Mouse (Mus musculus) neural tube, embryonic 15.5 days (tissue): ENCODE data around the gene Tpcn1. TPM values are rescaled to one million over a fixed set of nuclear protein-coding genes. Genes with fewer than 3 reads are reported as not detected.

ENCODE experiments used
- ATAC-seq: fragments of 200-750 bp; cut with Nextera tagmentation; 2 replicates; pipeline ENCODE4 v1.8.0; 2017; ENCODE audit warnings: mild to moderate bottlenecking, moderate TSS enrichment, moderate library complexity; ENCODE audit not compliant: low FRiP score
- H3K27ac ChIP-seq: fragments of 300-500 bp; sonication (generic); replicated peaks from 2 replicates; pipeline ENCODE4 v1.5.1; 2015; ENCODE audit warnings: mild to moderate bottlenecking, inconsistent platforms
- H3K27me3 ChIP-seq: fragments of 300-500 bp; sonication (generic); replicated peaks from 2 replicates; pipeline ENCODE4 v1.6.1; 2015; ENCODE audit warnings: inconsistent platforms
- H3K36me3 ChIP-seq: fragments of 300-500 bp; sonication (generic); 2 replicates; pipeline ENCODE4 v1.6.1; 2015; ENCODE audit warnings: inconsistent platforms
- H3K4me1 ChIP-seq: fragments of 300-500 bp; sonication (generic); 2 replicates; pipeline ENCODE4 v1.6.1; 2015; ENCODE audit warnings: inconsistent platforms
- H3K4me2 ChIP-seq: fragments of 300-500 bp; sonication (generic); 2 replicates; pipeline ENCODE4 v1.6.1; 2015; ENCODE audit warnings: inconsistent platforms, mild to moderate bottlenecking, moderate library complexity
- H3K4me3 ChIP-seq: fragments of 300-500 bp; sonication (generic); replicated peaks from 2 replicates; pipeline ENCODE4 v1.5.1; 2015; ENCODE audit warnings: mild to moderate bottlenecking, inconsistent platforms
- H3K9ac ChIP-seq: fragments of 300-500 bp; sonication (generic); replicated peaks from 2 replicates; pipeline ENCODE4 v1.6.1; 2015; ENCODE audit warnings: mild to moderate bottlenecking, inconsistent platforms
- H3K9me3 ChIP-seq: fragments of 300-500 bp; sonication (generic); replicated peaks from 2 replicates; pipeline ENCODE4 v1.6.1; 2016; ENCODE audit warnings: inconsistent platforms
- WGBS: fragments of 180-500 bp; shearing (Covaris S2); methylation state at CpG from one replicate; pipeline ENCODE4 v1.1.7; 2015; ENCODE audit warnings: mixed read lengths; 5-methylcytosine and 5-hydroxymethylcytosine counted together
- polyA plus RNA-seq: library from polyadenylated mRNA; unstranded; fragments of >200 nt; fragmentation: Nextera tagmentation; extraction: Ambion mirVana; gene quantifications from 2 replicates; pipeline ENCODE4 v1.2.1, GENCODE M21; 2015

The Tpcn1 gene
- polyA plus RNA-seq, 1 experiment from 2014 or later, result 20.9 TPM

DNA sequence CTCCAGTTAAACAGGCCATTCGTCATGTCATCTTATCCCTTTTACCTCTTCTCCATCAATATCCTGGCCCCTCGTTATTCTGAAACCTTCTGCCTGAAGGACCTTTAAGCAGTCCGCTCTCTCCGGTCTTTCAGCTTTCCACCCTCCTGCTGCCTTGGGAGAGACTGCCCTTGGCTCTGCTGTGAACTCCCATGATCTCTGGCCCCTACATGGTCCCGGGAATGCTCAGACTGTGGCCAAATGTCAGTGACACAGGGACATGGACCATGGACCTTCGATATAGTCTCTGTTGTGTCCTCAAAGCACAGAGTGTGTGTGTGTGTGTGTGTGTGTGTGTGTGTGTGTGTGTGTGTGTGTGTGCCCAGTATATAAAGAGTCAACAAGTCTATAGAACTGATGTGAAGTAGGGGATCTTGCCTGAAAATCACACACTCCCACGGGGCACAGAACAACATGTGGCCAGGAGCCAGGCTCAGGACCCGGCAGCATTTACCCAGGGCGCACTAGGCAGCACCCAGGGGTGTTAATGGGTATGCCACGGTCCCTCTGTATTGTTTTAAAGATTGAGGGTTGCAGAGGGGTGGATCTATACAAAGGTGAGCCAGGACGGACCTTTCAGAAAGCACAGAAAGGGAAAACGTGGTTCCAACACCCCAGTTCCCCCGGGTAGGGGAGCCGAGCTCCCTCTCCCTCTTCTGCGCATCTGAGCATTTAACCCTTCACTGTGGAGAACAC is 23.1 kb downstream of the Tpcn1 start:
- no peak overlapping the region for H3K4me3 ChIP-seq
- peak overlapping the region; percentile 92 for H3K27ac ChIP-seq
- 0 out of 2 replicates have a peak overlapping the region, but pooled peaks have one; percentile 23 for H3K9ac ChIP-seq
- H3K27me3 ChIP-seq, result no peaks in the 10 kb centered on the region
- peaks cover 84% of the 10 kb centered on the region for H3K4me1 ChIP-seq
- no peak for ATAC-seq
- no peaks in the 10 kb centered on the region for H3K36me3 ChIP-seq
- H3K4me2 ChIP-seq, result peak overlapping the region; percentile 5; the same call in 1 of the 2 replicates
- H3K9me3 ChIP-seq, result no peaks in the 10 kb centered on the region
- WGBS, result 25% methylated on average over 15 of the region's 15 CpGs

DNA sequence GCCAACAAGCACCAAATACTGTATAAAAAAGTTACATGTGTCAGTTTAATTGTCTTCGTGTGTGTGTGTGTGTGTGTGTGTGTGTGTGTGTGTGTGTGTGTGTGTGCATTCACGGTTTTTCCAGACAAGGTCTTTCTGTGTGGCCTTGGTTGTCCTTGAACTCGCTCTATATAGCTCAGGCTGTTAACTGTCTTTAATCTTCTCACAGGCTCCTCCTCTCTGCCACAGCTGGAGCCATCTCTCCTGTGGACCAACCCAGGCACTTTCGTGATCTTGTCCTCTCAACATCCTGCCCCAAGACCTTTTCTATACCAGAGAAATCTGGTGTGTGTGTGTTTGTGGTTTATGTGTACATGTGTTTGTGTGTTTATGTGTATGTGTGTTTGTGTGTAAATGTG is 24.6 kb downstream of the Tpcn1 start:
- Histone ChIP-seq H3K36me3 (no peaks in the 10 kb centered on the region), H3K4me2 (no peak overlapping the region), H3K9me3 (no peaks in the 10 kb centered on the region), H3K27ac (peak overlapping the region; percentile 92), H3K9ac (no peak overlapping the region), H3K4me3 (no peak overlapping the region), H3K27me3 (no peaks in the 10 kb centered on the region), H3K4me1 (peaks cover 80% of the 10 kb centered on the region)
- no peak for ATAC-seq
- WGBS, result 38% methylated on average over 4 of the region's 4 CpGs

DNA sequence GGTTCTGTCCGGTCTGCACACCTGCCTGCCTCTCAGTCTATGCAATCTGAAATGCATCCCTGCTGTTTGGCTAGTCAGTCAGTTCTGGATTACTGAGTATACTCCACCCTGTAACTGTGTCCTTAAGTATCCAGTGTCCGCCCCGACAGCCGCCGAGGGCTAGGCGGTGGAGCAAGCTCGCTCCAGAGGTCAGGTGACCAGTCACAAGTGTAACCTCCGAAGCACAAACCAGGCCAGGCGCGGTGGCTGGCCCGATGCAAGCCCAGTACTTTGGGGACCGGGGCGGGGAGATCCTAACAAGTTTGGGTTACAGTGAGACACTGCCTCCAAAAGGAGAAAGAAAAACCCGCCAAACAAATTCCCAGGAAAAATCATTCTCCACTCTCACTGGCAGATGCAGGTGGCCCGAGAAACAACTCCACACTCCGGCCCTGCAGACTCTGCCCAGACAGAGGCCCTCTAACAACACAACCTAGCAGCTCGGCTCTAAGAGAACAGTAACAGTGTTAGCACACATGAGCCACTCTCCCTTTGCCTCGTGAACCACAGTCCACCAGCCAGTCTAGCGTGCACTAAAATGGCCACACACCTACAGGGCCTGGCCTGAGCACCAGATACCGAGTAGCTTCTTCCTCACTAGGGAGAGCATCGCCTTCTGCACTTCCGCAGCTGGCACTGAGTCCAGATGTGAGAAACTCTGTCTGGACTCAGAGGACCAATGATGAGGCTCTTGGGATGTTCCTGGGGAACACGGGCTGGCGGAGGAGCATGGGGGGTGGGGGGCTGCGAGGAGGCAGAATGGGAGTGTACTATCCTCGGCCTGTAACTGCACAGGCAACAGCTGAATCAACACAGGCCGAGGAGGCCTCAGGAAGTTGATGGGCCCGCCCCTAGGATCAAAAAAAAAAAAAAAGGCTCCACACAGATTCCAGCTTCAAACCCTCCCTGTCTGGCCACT is 25.2 kb downstream of the Tpcn1 start:
- WGBS, result 52% methylated on average over 28 of the region's 28 CpGs
- no peaks in the 10 kb centered on the region for H3K9me3 ChIP-seq
- no peak for ATAC-seq
- H3K4me3 ChIP-seq, result no peak overlapping the region
- no peak overlapping the region for H3K4me2 ChIP-seq
- no peaks in the 10 kb centered on the region for H3K36me3 ChIP-seq
- H3K4me1 ChIP-seq, result peaks cover 80% of the 10 kb centered on the region
- H3K27me3 ChIP-seq, result no peaks in the 10 kb centered on the region
- peak overlapping the region; percentile 92 for H3K27ac ChIP-seq
- no peak overlapping the region for H3K9ac ChIP-seq

DNA sequence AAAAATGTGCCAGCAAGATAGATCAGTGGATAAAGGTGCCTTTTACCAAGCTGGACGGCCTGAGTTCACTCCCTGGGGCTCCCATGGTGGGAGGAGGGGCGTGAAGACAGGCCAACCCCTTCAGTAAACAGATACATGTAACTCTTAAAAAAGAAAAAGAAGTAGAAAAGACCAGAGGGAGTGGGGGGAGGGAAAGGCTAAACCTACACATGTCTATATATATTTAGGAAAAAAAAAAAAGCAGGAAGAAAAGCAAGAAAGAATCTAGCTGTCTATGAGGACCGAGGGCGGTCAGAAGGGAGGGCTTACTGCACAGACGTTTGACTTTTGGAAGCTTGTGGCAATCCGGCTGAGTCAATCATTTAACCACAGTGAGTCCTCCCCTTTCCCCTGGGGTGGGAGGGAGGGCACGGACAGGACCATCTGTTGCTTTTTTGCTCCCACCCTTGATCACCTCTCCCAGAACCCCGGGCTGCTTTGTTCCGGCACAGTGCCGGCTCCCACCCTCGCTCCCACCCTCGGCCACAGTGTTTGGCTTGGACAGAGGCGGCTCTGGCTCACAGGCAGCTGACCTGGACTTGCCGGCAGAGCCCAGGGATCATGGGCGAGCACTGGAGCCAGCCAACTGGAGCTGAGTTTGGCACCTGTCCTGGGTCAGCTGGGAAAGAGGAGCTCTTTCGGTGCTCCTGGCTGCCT is 27.7 kb downstream of the Tpcn1 start:
- Histone ChIP-seq H3K4me1 (peaks cover 57% of the 10 kb centered on the region), H3K27me3 (no peaks in the 10 kb centered on the region), H3K9ac (no peak overlapping the region), H3K9me3 (no peaks in the 10 kb centered on the region), H3K36me3 (peaks cover 7% of the 10 kb centered on the region), H3K4me2 (peak overlapping the region; percentile 23), H3K4me3 (no peak overlapping the region), H3K27ac (peak overlapping the region; percentile 70)
- ATAC-seq, result no peak
- 10% methylated on average over 16 of the region's 16 CpGs for WGBS

DNA sequence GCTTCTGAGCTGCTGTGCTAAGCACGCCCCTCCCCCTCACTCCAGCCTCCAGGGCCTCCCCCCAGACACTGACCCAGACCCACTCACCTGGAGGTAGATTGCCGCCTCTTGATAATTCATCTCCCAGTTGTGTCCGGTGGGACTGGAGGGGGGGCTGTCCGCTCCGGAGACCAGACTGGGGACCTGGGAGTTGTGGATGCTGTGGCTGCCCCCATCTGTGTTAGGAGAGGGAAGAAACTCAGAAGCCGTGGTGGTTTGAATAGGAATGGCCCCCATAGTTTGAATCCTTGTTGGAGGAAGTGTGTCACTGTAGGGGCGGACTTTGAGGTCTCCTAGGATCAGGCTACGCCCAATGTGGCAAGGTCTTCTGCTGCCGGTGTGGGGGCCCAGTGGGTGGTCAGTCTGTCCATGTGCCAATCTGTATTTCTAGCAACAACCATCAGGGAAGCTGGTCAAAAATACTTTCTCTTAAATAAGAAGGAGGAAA is 28.3 kb downstream of the Tpcn1 start:
- Histone ChIP-seq H3K36me3 (peaks cover 10% of the 10 kb centered on the region), H3K9ac (no peak overlapping the region), H3K4me2 (0 out of 2 replicates have a peak overlapping the region, but pooled peaks have one; percentile 17), H3K4me1 (peaks cover 51% of the 10 kb centered on the region), H3K4me3 (no peak overlapping the region), H3K27ac (peak overlapping the region; percentile 70), H3K9me3 (no peaks in the 10 kb centered on the region), H3K27me3 (no peaks in the 10 kb centered on the region)
- no peak for ATAC-seq
- 60% methylated on average over 9 of the region's 9 CpGs for WGBS

DNA sequence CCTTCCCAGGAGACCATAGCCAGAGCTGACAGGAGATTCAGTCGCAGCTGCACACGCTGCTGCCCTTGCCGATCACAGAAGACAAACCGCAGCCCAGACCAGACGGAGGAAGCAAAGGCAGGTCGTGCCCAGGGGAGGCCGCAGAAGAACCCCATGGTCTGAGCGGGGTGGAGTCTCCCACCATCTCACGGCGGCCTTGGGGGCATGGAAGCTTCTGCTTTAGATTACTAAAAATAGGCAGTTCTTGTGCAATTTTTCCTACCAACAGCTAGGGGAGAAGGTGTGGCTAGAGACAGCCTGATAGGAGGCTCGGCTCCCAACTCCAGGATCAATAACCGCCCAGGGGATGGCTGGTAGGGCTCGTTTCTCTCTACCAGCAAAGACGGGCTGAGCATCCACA is 29.7 kb downstream of the Tpcn1 start:
- 0 out of 2 replicates have a peak overlapping the region, but pooled peaks have one; percentile 9 for H3K27ac ChIP-seq

DNA sequence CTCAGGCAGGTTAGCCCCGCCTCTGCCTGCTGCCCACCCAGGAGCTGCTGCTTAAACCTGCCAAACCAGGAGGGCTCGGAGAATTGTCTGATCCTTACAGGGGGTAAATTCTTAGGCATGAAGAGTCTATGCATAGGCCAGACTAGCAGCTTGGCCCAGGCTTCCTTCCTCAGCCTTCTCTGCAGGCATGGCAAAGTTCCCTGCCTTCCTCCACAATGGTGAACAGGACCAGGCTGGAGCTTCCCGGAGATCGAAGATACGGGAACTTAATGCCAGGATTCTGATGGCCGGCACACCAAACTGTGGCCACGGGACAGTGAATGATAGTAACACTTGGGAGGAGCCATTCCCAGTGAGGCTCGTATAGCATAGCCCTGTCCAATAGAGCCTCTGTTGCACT is 30.4 kb downstream of the Tpcn1 start:
- H3K36me3 ChIP-seq, result peaks cover 26% of the 10 kb centered on the region
- no peak overlapping the region for H3K4me2 ChIP-seq
- peaks cover 33% of the 10 kb centered on the region for H3K4me1 ChIP-seq
- H3K27ac ChIP-seq, result no peak overlapping the region
- no peaks in the 10 kb centered on the region for H3K9me3 ChIP-seq
- ATAC-seq, result no peak
- no peak overlapping the region for H3K4me3 ChIP-seq
- H3K9ac ChIP-seq, result no peak overlapping the region
- 73% methylated on average over 8 of the region's 8 CpGs for WGBS
- no peaks in the 10 kb centered on the region for H3K27me3 ChIP-seq

More for the DNA sequence above, 29.7 kb downstream of the Tpcn1 start:
- Histone ChIP-seq H3K4me3 (no peak overlapping the region), H3K4me1 (peaks cover 40% of the 10 kb centered on the region), H3K36me3 (peaks cover 18% of the 10 kb centered on the region), H3K9ac (no peak overlapping the region), H3K4me2 (no peak overlapping the region), H3K27me3 (no peaks in the 10 kb centered on the region), H3K9me3 (no peaks in the 10 kb centered on the region)
- ATAC-seq, result no peak
- WGBS, result 71% methylated on average over 14 of the region's 14 CpGs

DNA sequence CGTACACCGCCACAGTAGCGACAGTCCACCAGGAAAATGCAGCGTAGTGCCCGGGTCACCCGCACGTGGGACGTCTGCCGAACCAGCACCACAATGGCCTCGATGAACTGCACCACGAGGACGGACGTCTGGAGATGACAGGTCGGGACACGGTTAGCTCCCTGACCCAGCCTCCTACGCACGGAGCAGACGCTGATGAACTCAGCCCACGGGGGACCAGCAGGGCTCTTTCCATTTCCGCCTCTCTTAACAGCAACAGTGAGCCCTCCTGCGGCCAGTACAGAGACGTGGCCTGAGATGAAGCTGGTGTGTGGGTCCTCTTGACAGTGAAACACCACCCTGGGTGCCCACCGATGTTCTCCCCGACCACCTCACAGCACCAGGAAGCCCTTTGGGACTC is 32.6 kb downstream of the Tpcn1 start:
- H3K36me3 ChIP-seq, result peaks cover 32% of the 10 kb centered on the region
- no peak overlapping the region for H3K9ac ChIP-seq
- H3K4me1 ChIP-seq, result peaks cover 24% of the 10 kb centered on the region
- no peak overlapping the region for H3K4me2 ChIP-seq
- no peak for ATAC-seq
- 85% methylated on average over 24 of the region's 24 CpGs for WGBS
- H3K9me3 ChIP-seq, result no peaks in the 10 kb centered on the region
- no peak overlapping the region for H3K27ac ChIP-seq
- H3K4me3 ChIP-seq, result no peak overlapping the region
- H3K27me3 ChIP-seq, result no peaks in the 10 kb centered on the region

DNA sequence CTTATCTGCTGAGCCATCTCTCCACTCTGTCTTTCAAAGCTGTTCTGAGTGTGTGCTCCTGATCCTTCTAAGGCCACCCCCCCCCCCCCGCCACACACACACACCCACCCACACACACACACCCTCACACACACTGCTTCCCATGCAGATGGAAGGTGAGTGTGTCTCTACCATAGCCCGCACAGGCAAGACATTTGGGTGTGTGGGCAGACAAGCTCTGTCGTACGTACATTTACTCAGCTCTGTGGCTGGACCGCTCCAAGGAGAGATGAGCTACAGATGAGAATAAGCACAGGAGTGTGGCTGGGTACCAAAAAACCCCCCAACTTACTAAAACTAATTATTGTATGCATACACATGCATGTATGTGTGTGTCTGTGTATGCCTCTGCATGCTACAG is 37.8 kb downstream of the Tpcn1 start:
- no peak for ATAC-seq
- Histone ChIP-seq H3K9me3 (no peaks in the 10 kb centered on the region), H3K4me3 (no peak overlapping the region), H3K4me1 (no peaks in the 10 kb centered on the region), H3K4me2 (no peak overlapping the region), H3K36me3 (peaks cover 24% of the 10 kb centered on the region), H3K27me3 (no peaks in the 10 kb centered on the region), H3K9ac (no peak overlapping the region), H3K27ac (no peak overlapping the region)
- WGBS, result over 99% methylated on average over 5 of the region's 5 CpGs

DNA sequence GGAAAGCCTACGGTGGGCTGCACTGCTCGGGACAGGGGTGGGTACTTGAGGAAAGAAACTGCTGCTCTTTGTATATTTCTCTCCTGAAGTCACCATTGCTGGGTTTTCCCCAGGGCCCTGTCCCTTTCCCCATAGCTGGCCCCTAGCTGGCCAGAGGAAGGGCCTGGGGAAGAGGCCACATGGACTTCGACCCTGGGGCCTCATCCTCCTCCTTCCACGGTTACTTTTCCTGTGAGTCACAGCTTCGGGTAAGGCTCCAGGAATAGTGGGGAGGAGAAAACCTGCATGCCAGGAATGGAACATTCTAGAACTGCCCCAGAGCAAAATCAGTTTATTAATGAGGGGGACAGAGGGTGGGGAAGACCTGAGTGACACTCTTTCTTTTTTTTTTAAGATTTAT is 38.3 kb downstream of the Tpcn1 start:
- Histone ChIP-seq H3K4me3 (no peak overlapping the region), H3K4me1 (no peaks in the 10 kb centered on the region), H3K4me2 (no peak overlapping the region), H3K9ac (no peak overlapping the region), H3K9me3 (no peaks in the 10 kb centered on the region), H3K27me3 (no peaks in the 10 kb centered on the region), H3K36me3 (peaks cover 22% of the 10 kb centered on the region), H3K27ac (no peak overlapping the region)
- 83% methylated on average over 5 of the region's 5 CpGs for WGBS
- ATAC-seq, result no peak

DNA sequence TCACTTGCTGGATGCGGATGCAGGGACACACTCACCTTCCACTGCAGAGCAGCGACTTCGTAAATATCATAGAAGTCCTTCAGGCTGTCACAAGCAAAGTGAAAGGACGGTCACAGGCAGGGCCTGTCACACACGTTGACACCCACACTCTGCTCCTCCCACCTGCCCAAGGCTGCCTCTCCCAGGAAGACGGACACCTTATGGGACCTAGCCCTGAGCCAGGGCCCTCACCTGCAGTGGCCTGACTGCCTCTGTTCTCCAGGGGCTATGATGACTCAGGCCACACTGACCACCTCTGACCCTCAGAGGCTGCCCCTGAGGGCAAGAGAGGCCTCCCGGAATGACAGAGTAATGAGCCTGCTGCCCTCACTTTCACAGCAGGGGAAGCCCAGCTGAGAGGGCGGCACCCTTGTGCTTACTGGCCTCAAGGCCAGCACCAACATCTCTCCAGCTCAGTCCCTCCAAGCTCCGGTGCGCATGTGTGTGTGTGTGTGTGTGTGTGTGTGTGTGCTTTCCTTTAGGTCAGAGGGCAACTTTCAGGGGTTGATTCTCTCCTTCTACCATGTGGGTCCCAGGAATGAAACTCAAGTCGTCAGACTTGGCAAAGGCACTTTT is 40.1 kb downstream of the Tpcn1 start:
- H3K36me3 ChIP-seq, result peaks cover 13% of the 10 kb centered on the region
- WGBS, result 76% methylated on average over 11 of the region's 11 CpGs
- H3K9ac ChIP-seq, result no peak overlapping the region
- H3K27me3 ChIP-seq, result no peaks in the 10 kb centered on the region
- no peaks in the 10 kb centered on the region for H3K4me1 ChIP-seq
- no peaks in the 10 kb centered on the region for H3K9me3 ChIP-seq
- no peak overlapping the region for H3K4me3 ChIP-seq
- H3K27ac ChIP-seq, result no peak overlapping the region
- no peak for ATAC-seq
- H3K4me2 ChIP-seq, result no peak overlapping the region
